Mouse (Mus musculus) heart, embryonic 16.5 days (tissue): ENCODE results near the gene Mrtfa. TPM values are rescaled to one million over a fixed set of nuclear protein-coding genes. Genes with fewer than 3 reads are reported as not detected.

Experiments used
- ATAC-seq: fragments of 200-750 bp; cut with Nextera tagmentation; replicated peaks from 2 replicates; pipeline ENCODE4 v1.8.0; 2017; ENCODE audit warnings: moderate number of reproducible peaks; ENCODE audit not compliant: insufficient read depth, low FRiP score; ENCODE audit errors: extremely low read depth
- H3K27ac ChIP-seq: fragments of 300-500 bp; sonication (generic); 2 replicates; pipeline ENCODE4 v1.5.1; 2014; ENCODE audit warnings: mild to moderate bottlenecking, low read length, control low read depth, moderate library complexity
- H3K27me3 ChIP-seq: fragments of 300-500 bp; sonication (generic); 2 replicates; pipeline ENCODE4 v1.6.1; 2014; ENCODE audit warnings: low read length, mixed read lengths; ENCODE audit not compliant: control insufficient read depth, insufficient read depth
- H3K36me3 ChIP-seq: fragments of 300-500 bp; sonication (generic); 2 replicates; pipeline ENCODE4 v1.6.1; 2014; ENCODE audit not compliant: control insufficient read depth, insufficient read depth
- H3K4me1 ChIP-seq: fragments of 300-500 bp; sonication (generic); 2 replicates; pipeline ENCODE4 v1.6.1; 2014; ENCODE audit warnings: low read length, mixed read lengths; ENCODE audit not compliant: control insufficient read depth, insufficient read depth
- H3K4me2 ChIP-seq: fragments of 300-500 bp; sonication (generic); 2 replicates; pipeline ENCODE4 v1.6.1; 2014; ENCODE audit warnings: low read depth, mild to moderate bottlenecking, control low read depth, low read length
- H3K4me3 ChIP-seq: fragments of 300-500 bp; sonication (generic); 2 replicates; pipeline ENCODE4 v1.5.1; 2014; ENCODE audit warnings: mild to moderate bottlenecking, control low read depth, low read length
- H3K9ac ChIP-seq: fragments of 300-500 bp; sonication (generic); 2 replicates; pipeline ENCODE4 v1.6.1; 2014; ENCODE audit warnings: low read length, control low read depth
- H3K9me3 ChIP-seq: fragments of 300-500 bp; sonication (generic); replicated peaks from 2 replicates; pipeline ENCODE4 v1.6.1; 2016; ENCODE audit warnings: low read length; ENCODE audit not compliant: control insufficient read depth
- WGBS: fragments of 180-500 bp; shearing (Covaris S2); extraction: QIAGEN DNeasy Blood & Tissue Kit; methylation state at CpG from one replicate; pipeline ENCODE4 v1.1.7; 2014; 5-methylcytosine and 5-hydroxymethylcytosine counted together
- polyA plus RNA-seq: library from polyadenylated mRNA; unstranded; fragments of >200 nt; fragmentation: Nextera tagmentation; extraction: Ambion mirVana; gene quantifications from 2 replicates; pipeline ENCODE4 v1.2.1, GENCODE M21; 2015

Gene Mrtfa
- polyA plus RNA-seq, 1 experiment from 2014 or later, result 14.1 TPM

GRCm38 (mm10) chr15:81112589-81112988 lies 78.0 kb downstream of the Mrtfa start:
- 34% methylated on average over 6 of the region's 6 CpGs for WGBS

DNA sequence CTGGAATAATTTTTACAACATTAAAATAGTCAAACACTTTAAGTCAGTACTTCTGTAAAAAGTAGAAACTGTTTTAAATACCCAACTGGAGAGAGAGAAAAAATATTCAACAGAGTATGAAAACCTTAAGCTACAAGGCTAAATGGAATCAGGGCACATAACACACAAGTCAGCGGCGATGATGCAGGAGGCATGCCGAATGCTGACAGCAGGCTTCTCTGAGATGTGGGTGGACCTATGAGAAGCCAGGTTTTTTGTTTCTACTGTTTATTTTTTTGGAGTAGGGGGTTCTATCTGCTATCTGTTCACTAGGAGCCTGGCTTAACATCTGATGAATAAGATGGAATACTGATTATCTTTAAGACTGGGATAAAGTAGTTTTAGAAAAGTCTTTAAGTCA lies 80.2 kb downstream of the Mrtfa start:
- H3K36me3 ChIP-seq, result no peaks in the 10 kb centered on the region
- WGBS, result 64% methylated on average over 3 of the region's 3 CpGs
- no peak overlapping the region for H3K27ac ChIP-seq
- no peaks in the 10 kb centered on the region for H3K27me3 ChIP-seq
- H3K9ac ChIP-seq, result no peak overlapping the region
- no peaks in the 10 kb centered on the region for H3K9me3 ChIP-seq
- H3K4me2 ChIP-seq, result no peak overlapping the region
- ATAC-seq, result no peak
- H3K4me1 ChIP-seq, result peaks cover 18% of the 10 kb centered on the region
- H3K4me3 ChIP-seq, result no peak overlapping the region

More at GRCm38 (mm10) chr15:81112589-81112988, 78.0 kb downstream of the Mrtfa start:
- ATAC-seq, result no peak
- Histone ChIP-seq H3K4me2 (no peak overlapping the region), H3K9me3 (no peaks in the 10 kb centered on the region), H3K27me3 (no peaks in the 10 kb centered on the region), H3K27ac (no peak overlapping the region), H3K36me3 (peaks cover 3% of the 10 kb centered on the region; the same call in 1 of the 2 replicates), H3K9ac (no peak overlapping the region), H3K4me3 (no peak overlapping the region), H3K4me1 (peaks cover 11% of the 10 kb centered on the region; the same call in 1 of the 2 replicates)

DNA sequence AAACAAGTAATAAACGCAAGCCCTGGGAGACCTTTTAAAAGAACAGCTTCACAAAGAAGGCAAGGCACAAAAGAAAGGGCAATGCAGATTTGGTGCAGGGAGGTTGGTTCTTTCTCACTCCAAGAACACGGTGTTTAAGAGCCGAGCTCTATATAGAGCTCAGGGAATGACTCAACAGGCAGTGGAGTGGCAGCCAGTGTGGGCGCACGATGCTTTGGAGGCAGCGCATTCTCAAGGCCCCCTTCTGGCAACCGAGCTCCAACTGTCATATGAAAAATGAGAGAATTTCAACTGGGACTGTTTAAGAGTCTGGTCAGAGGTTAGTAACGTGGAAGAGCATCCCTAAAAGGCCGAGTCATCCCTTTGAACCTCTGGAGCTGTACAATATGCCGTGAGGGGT lies 84.6 kb downstream of the Mrtfa start:
- Histone ChIP-seq H3K9ac (no peak overlapping the region), H3K4me2 (no peak overlapping the region), H3K4me1 (peaks cover 29% of the 10 kb centered on the region), H3K4me3 (no peak overlapping the region), H3K27ac (no peak overlapping the region), H3K9me3 (no peaks in the 10 kb centered on the region), H3K27me3 (no peaks in the 10 kb centered on the region), H3K36me3 (no peaks in the 10 kb centered on the region)
- WGBS, result 45% methylated on average over 10 of the region's 10 CpGs
- no peak for ATAC-seq

GRCm38 (mm10) chr15:81104585-81105259 lies 85.8 kb downstream of the Mrtfa start:
- peaks cover 29% of the 10 kb centered on the region for H3K4me1 ChIP-seq
- H3K27me3 ChIP-seq, result no peaks in the 10 kb centered on the region
- H3K9me3 ChIP-seq, result no peaks in the 10 kb centered on the region
- peak overlapping the region; percentile 23 for H3K4me3 ChIP-seq
- ATAC-seq, result no peak; the same call in 1 of the 2 replicates
- peak overlapping the region; percentile 51 for H3K4me2 ChIP-seq
- no peaks in the 10 kb centered on the region for H3K36me3 ChIP-seq
- WGBS, result 44% methylated on average over 13 of the region's 13 CpGs
- H3K27ac ChIP-seq, result no peak overlapping the region
- no peak overlapping the region for H3K9ac ChIP-seq

DNA sequence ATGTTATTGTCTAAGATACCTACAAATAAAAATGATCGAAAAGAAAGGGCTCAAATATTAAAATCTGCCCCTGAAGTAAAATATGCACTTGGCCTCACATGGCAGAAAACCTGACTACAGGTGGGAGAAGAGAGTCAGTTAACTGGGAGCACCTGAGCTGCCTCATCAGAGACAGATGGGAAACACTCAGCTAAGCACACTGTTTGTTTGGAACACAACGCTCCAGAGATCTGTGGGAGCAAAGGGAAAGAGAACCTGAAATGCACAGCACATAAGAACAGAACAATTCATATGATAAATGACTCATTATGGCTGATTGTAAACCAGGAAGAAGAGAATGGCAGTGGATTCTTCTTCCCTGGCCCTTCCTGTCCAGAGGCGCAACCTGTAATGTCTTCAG lies 87.1 kb downstream of the Mrtfa start:
- Histone ChIP-seq H3K4me3 (no peak overlapping the region), H3K9me3 (no peaks in the 10 kb centered on the region), H3K4me2 (peak overlapping the region; percentile 25; the same call in 1 of the 2 replicates), H3K4me1 (peaks cover 27% of the 10 kb centered on the region), H3K27ac (no peak overlapping the region), H3K27me3 (no peaks in the 10 kb centered on the region), H3K9ac (no peak overlapping the region), H3K36me3 (no peaks in the 10 kb centered on the region)
- 87% methylated on average over 3 of the region's 3 CpGs for WGBS
- no peak for ATAC-seq

DNA sequence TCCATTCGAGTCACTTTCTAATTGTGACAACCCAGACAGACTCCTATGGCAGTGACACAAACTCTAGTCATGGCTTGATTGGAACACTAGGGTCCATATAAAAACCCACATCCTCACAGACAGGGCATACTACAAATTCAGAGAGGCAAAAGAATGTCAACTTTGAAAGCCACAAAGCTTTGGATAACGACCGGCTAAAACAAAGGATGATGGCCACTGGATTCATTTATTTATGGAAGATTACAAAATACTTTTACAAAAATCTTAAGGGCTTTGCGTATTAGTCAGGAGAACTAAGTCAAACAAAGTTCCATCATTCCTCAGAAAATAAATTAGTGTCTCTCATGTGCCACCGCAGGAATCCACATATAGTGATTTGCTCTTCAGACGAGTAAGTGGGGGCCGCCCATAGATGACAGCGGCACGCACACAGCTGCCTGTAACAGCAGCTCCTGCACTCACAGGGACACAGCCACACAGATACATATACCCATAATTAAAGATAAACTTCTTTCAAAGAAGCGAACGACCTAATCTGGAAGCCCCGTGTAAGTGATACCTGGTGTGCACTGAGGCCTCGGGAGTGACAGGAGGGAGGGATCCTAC lies 88.2 kb downstream of the Mrtfa start:
- H3K27me3 ChIP-seq, result no peaks in the 10 kb centered on the region
- no peaks in the 10 kb centered on the region for H3K9me3 ChIP-seq
- H3K27ac ChIP-seq, result no peak overlapping the region
- H3K4me1 ChIP-seq, result peaks cover 30% of the 10 kb centered on the region
- no peak overlapping the region for H3K9ac ChIP-seq
- no peak overlapping the region for H3K4me2 ChIP-seq
- no peak for ATAC-seq
- WGBS, result 63% methylated on average over 13 of the region's 13 CpGs
- H3K36me3 ChIP-seq, result no peaks in the 10 kb centered on the region
- no peak overlapping the region for H3K4me3 ChIP-seq

- WGBS, result 67% methylated on average over 5 of the region's 5 CpGs
- Histone ChIP-seq H3K27ac (no peak overlapping the region), H3K36me3 (no peaks in the 10 kb centered on the region), H3K4me3 (no peak overlapping the region), H3K9me3 (no peaks in the 10 kb centered on the region), H3K4me2 (no peak overlapping the region), H3K27me3 (no peaks in the 10 kb centered on the region), H3K9ac (no peak overlapping the region), H3K4me1 (peaks cover 36% of the 10 kb centered on the region)
- ATAC-seq, result no peak
Observed at GRCm38 (mm10) chr15:81101316-81101715, 89.2 kb downstream of the Mrtfa start.

DNA sequence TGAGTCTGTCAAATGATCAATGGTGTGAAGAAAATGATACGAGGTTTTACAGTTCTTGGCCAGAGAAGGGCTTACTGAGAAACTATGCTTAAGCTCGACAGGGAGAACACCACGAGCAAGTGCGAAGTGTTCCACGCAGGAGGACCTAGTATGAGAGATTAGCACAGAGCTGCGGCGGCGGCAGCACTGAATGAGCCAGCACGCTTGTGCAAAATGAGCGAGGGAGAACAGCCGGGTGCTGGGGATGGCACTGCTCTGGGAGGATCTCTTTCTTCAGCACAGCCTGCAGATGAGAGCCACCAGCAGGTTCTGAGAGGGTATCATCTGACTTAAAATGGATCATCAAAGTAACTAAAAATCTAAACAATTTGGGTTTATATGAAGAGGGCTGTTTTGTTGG lies 91.3 kb downstream of the Mrtfa start:
- no peak for ATAC-seq
- H3K27ac ChIP-seq, result no peak overlapping the region
- H3K9ac ChIP-seq, result no peak overlapping the region
- H3K4me3 ChIP-seq, result no peak overlapping the region
- no peaks in the 10 kb centered on the region for H3K9me3 ChIP-seq
- 74% methylated on average over 11 of the region's 11 CpGs for WGBS
- no peaks in the 10 kb centered on the region for H3K36me3 ChIP-seq
- H3K27me3 ChIP-seq, result no peaks in the 10 kb centered on the region
- H3K4me1 ChIP-seq, result peaks cover 18% of the 10 kb centered on the region
- H3K4me2 ChIP-seq, result no peak overlapping the region

DNA sequence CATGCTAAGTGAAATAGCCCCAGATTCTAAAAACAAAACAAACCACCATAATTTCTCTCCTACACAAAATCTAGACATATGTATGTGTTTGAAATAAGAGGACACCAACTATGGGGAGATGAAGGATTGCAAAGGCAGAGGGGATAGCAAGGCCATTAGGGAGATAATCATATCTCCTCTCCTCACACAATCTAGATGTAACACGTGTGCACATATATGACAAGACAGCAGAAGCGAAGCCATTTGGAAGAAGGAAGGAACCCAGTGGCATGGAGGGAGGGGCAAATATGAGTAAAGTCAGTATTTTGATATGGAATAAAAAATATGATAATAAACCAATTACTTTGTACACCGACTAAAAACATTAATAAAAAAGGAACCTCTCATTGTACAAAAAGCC lies 91.9 kb downstream of the Mrtfa start:
- no peak overlapping the region for H3K4me3 ChIP-seq
- H3K27me3 ChIP-seq, result no peaks in the 10 kb centered on the region
- no peaks in the 10 kb centered on the region for H3K36me3 ChIP-seq
- no peaks in the 10 kb centered on the region for H3K9me3 ChIP-seq
- H3K9ac ChIP-seq, result no peak overlapping the region
- peaks cover 16% of the 10 kb centered on the region for H3K4me1 ChIP-seq
- no peak overlapping the region for H3K4me2 ChIP-seq
- no peak overlapping the region for H3K27ac ChIP-seq
- ATAC-seq, result no peak
- WGBS, result 74% methylated on average over 3 of the region's 3 CpGs
